Mouse (Mus musculus) megakaryocyte-erythroid progenitor cell, adult 5 weeks (primary cell): ENCODE results near the gene Olfr1023. TPM values are rescaled to one million over a fixed set of nuclear protein-coding genes. Genes with fewer than 3 reads are reported as not detected.

ENCODE experiments used
- polyA plus RNA-seq: library from polyadenylated mRNA; stranded (reverse); fragments of >175 nt; gene quantifications from 2 replicates; pipeline ENCODE4 v1.2.3, GENCODE M21; 2012

The Olfr1023 gene
- not detected in 2 replicates for polyA plus RNA-seq

GRCm38 (mm10) chr2:85885340-85885739 lies at the start of gene Olfr1023:
Olfr1023 (plus strand) TSS chr2:85885640.

DNA sequence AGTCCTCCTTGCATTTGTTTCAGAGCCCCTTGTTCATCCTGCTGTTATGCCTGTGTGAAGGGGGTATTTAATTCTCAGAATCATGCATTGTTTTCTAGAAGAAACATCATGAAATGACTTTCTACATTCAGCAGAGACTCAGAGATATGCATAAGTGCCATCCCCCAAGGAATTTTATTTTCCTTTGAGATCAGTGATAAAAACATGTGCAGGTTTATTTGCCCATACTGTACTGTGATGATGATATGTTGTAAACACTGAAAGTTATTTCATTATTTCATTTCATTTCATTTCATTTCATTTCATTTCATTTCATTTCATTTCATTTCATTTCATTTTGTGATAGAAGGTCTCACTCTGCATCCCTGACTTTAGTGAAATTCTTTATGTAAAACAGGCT lies 40.1 kb upstream of the Olfr1023 start, which contains the start of gene Olfr1019:
Gene Olfr1019, minus strand, starts transcription at position 101 of the 400 bp plus-strand sequence.

DNA sequence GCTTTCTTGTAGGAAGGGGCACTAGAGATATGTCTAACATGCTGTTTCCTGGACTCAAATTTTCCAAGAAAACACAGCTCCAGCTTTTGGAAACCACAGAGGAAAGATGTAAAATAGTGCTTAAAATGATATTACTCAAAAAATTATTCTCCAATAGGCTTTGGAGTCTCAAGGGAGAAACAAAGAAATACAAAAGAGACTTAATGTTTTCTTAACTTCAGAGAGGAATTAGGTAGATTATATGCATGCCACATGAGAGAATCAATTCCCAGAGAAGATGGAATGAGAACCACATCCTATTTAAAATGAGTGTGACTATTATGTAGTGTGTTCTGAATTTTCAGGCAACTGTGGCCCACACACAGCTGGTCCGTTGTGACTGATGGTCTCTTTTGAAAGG lies 38.7 kb upstream of the Olfr1023 start, which contains the start of gene Olfr1020:
Gene Olfr1020, plus strand, starts transcription at position 301 of the 400 bp plus-strand sequence.

GRCm38 (mm10) chr2:85868294-85868693 lies 17.1 kb upstream of the Olfr1023 start, which contains the start of gene Olfr1022:
Olfr1022 (plus strand) TSS chr2:85868594.

GRCm38 (mm10) chr2:85904952-85905351 lies 19.5 kb downstream of the Olfr1023 start, which contains the start of gene Olfr1024:
Olfr1024 (minus strand) TSS chr2:85905052.

GRCm38 (mm10) chr2:85914893-85915292 lies 29.5 kb downstream of the Olfr1023 start, which contains the start of gene Olfr1025-ps1:
Olfr1025-ps1 (plus strand) TSS chr2:85915193.

GRCm38 (mm10) chr2:85921258-85921657 lies 35.8 kb downstream of the Olfr1023 start, which contains the start of gene Olfr1026:
Olfr1026 (plus strand) TSS chr2:85921558.

Other genes starting within 250 kb of the Olfr1023 start
- gene Olfr1002, start 234.9 kb upstream of the Olfr1023 start, polyA plus RNA-seq = not detected in 2 replicates
- gene Olfr154, start 221.2 kb upstream of the Olfr1023 start, polyA plus RNA-seq = not detected in 2 replicates
- not detected in 2 replicates for gene Olfr1006, start 206.9 kb upstream of the Olfr1023 start, polyA plus RNA-seq
- not detected in 2 replicates for gene Olfr1008, start 196.2 kb upstream of the Olfr1023 start, polyA plus RNA-seq
- gene Olfr1009, start 170.2 kb upstream of the Olfr1023 start, polyA plus RNA-seq = not detected in 2 replicates
- gene Olfr1012, start 122.9 kb upstream of the Olfr1023 start, polyA plus RNA-seq = not detected in 2 replicates
- gene Olfr1013, start 118.5 kb upstream of the Olfr1023 start, polyA plus RNA-seq = not detected in 2 replicates
- gene Olfr1014, start 112.9 kb upstream of the Olfr1023 start, polyA plus RNA-seq = not detected in 2 replicates
- gene Olfr1015, start 103.6 kb upstream of the Olfr1023 start, polyA plus RNA-seq = not detected in 2 replicates
- gene Olfr1016, start 83.1 kb upstream of the Olfr1023 start, polyA plus RNA-seq = not detected in 2 replicates
- not detected in 2 replicates for gene Olfr1018, start 67.2 kb upstream of the Olfr1023 start, polyA plus RNA-seq
- gene Olfr1019, start 40.2 kb upstream of the Olfr1023 start, polyA plus RNA-seq = not detected in 2 replicates
- gene Olfr1020, start 38.6 kb upstream of the Olfr1023 start, polyA plus RNA-seq = not detected in 2 replicates
- gene Olfr1022, start 17.0 kb upstream of the Olfr1023 start, polyA plus RNA-seq = not detected in 2 replicates
- gene Olfr1024, start 19.4 kb downstream of the Olfr1023 start, polyA plus RNA-seq = not detected in 2 replicates
- gene Olfr1025-ps1, start 29.6 kb downstream of the Olfr1023 start, polyA plus RNA-seq = not detected in 2 replicates
- not detected in 2 replicates for gene Olfr1026, start 35.9 kb downstream of the Olfr1023 start, polyA plus RNA-seq
- gene Olfr1028, start 64.8 kb downstream of the Olfr1023 start, polyA plus RNA-seq = not detected in 2 replicates
- gene Olfr1029, start 88.3 kb downstream of the Olfr1023 start, polyA plus RNA-seq = not detected in 2 replicates
- gene Olfr1030, start 93.6 kb downstream of the Olfr1023 start, polyA plus RNA-seq = not detected in 2 replicates
- gene Olfr1031, start 104.7 kb downstream of the Olfr1023 start, polyA plus RNA-seq = not detected in 2 replicates
- not detected in 2 replicates for gene Olfr1032, start 119.9 kb downstream of the Olfr1023 start, polyA plus RNA-seq
- gene Olfr1033, start 135.0 kb downstream of the Olfr1023 start, polyA plus RNA-seq = 0.02 TPM in 1 of 2 replicates, not detected in the other
- gene Olfr1034, start 160.2 kb downstream of the Olfr1023 start, polyA plus RNA-seq = not detected in 2 replicates
- not detected in 2 replicates for gene Olfr1036, start 188.4 kb downstream of the Olfr1023 start, polyA plus RNA-seq
- gene Olfr1037, start 201.7 kb downstream of the Olfr1023 start, polyA plus RNA-seq = not detected in 2 replicates